ENCODE assay signal across 19 mouse cellular contexts in the genomic region with DNA sequence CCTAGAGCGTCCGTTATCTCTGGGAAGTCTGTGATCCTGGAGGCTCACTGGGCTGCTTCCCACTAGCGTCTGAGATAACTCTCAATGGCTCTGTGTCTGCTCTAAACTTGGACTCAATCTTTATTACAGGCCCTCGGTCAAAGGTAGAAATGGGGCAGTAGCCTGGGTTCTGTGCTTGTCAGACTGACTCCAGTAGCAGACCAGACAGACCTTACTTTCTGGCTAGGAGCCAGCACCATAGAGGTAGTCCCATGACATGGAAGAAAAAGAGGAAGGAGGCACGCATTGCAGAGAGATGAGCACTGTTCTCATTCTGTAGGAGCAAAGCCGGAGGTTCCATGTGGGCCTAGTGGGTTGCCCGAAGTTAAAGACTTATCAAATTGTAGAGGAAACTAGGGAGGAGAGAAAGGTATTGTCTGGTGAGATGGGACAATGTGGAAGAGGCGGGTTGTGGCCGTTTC. TPM values are rescaled to one million over a fixed set of nuclear protein-coding genes. Genes with fewer than 3 reads are reported as not detected.
DNase-seq lines count a peak whose midpoint lies in the region; ATAC-seq lines count a peak whose summit lies in the region.
"Had no signal": no experiment of that assay in that cellular context is flagged by ENCODE, and none has a peak within 500 bp of the region (broad histone marks: within the 10 kb centered on the region; RNA-seq: fewer than 3 reads in every experiment).

No protein-coding gene starts in this region.

- peaks cover 32% of the 10 kb centered on the region; the same call in 1 of the 2 replicates for H3K79me2 ChIP-seq in macrophage (ENCODE audit: inconsistent target)

- H3K4me2 ChIP-seq in heart, embryonic 13.5 days: peak overlapping the region; percentile 68
- H3K4me2 ChIP-seq in limb, embryonic 12.5 days: peak overlapping the region; percentile 67
- peak overlapping the region; percentile 53 for H3K4me2 ChIP-seq in embryonic facial prominence, embryonic 12.5 days (replicated peaks)

- no peak overlapping the region for H3K9ac ChIP-seq in heart, embryonic 13.5 days
- no peak overlapping the region for H3K9ac ChIP-seq in limb, embryonic 12.5 days (replicated peaks)
- H3K9ac ChIP-seq in embryonic facial prominence, embryonic 12.5 days: no peak overlapping the region

- 46% methylated on average over 9 of the region's 9 CpGs for WGBS in heart, embryonic 13.5 days
- 60% methylated on average over 9 of the region's 9 CpGs for WGBS in limb, embryonic 12.5 days
- WGBS in limb, embryonic 10.5 days: 62% methylated on average over 9 of the region's 9 CpGs
- 61% methylated on average over 9 of the region's 9 CpGs for WGBS in embryonic facial prominence, embryonic 12.5 days
- 72% methylated on average over 9 of the region's 9 CpGs for WGBS in macrophage (ENCODE audit: missing documents)

- H3K27me3 ChIP-seq in heart, embryonic 13.5 days (replicated peaks): peaks cover 47% of the 10 kb centered on the region
- H3K27me3 ChIP-seq in limb, embryonic 12.5 days: peaks cover 23% of the 10 kb centered on the region
- H3K27me3 ChIP-seq in limb, embryonic 10.5 days (ENCODE audit: low read depth, poor library complexity, severe bottlenecking): peaks cover 39% of the 10 kb centered on the region
- peaks cover 27% of the 10 kb centered on the region for H3K27me3 ChIP-seq in embryonic facial prominence, embryonic 12.5 days

- H3K4me3 ChIP-seq in heart, embryonic 13.5 days: peak overlapping the region; percentile 38; the same call in 1 of the 2 replicates
- no peak overlapping the region for H3K4me3 ChIP-seq in limb, embryonic 12.5 days (replicated peaks)
- no peak overlapping the region for H3K4me3 ChIP-seq in limb, embryonic 10.5 days
- no peak overlapping the region; the same call in 1 of the 2 replicates for H3K4me3 ChIP-seq in embryonic facial prominence, embryonic 12.5 days
- peak overlapping the region; percentile 22 for H3K4me3 ChIP-seq in macrophage (ENCODE audit: inconsistent target)
- H3K4me3 ChIP-seq: megakaryocyte, embryonic 14.5 days had no signal

- DNase-seq in heart, adult 8-10 months (ENCODE audit: low spot score): no peak
- no peak for DNase-seq in limb, embryonic 10.5 days (ENCODE audit: low spot score)
- no peak for DNase-seq in spleen, postnatal 4 days (ENCODE audit: low spot score in 2 of 2)
- no peak for DNase-seq in cerebellum, postnatal 14 days
- DNase-seq: cerebellum, adult 9-10 months; thymus, postnatal 25 days had no signal

- no peaks in the 10 kb centered on the region for H3K36me3 ChIP-seq in heart, embryonic 13.5 days
- H3K36me3 ChIP-seq in limb, embryonic 12.5 days: no peaks in the 10 kb centered on the region
- no peaks in the 10 kb centered on the region for H3K36me3 ChIP-seq in limb, embryonic 10.5 days
- H3K36me3 ChIP-seq in embryonic facial prominence, embryonic 12.5 days: no peaks in the 10 kb centered on the region
- H3K36me3 ChIP-seq in macrophage (ENCODE audit: inconsistent target): no peaks in the 10 kb centered on the region

- H3K4me1 ChIP-seq in heart, embryonic 13.5 days: peaks cover 17% of the 10 kb centered on the region
- H3K4me1 ChIP-seq in limb, embryonic 12.5 days (replicated peaks): peaks cover 22% of the 10 kb centered on the region
- peaks cover 30% of the 10 kb centered on the region for H3K4me1 ChIP-seq in limb, embryonic 10.5 days
- peaks cover 16% of the 10 kb centered on the region for H3K4me1 ChIP-seq in embryonic facial prominence, embryonic 12.5 days
- H3K4me1 ChIP-seq: megakaryocyte, embryonic 14.5 days had no signal

- H3K9me3 ChIP-seq in heart, embryonic 13.5 days: no peaks in the 10 kb centered on the region
- H3K9me3 ChIP-seq in limb, embryonic 12.5 days: no peaks in the 10 kb centered on the region
- no peaks in the 10 kb centered on the region for H3K9me3 ChIP-seq in limb, embryonic 10.5 days (replicated peaks)
- no peaks in the 10 kb centered on the region for H3K9me3 ChIP-seq in embryonic facial prominence, embryonic 12.5 days

- no peak for ATAC-seq in heart, embryonic 13.5 days (ENCODE audit: extremely low read depth, insufficient number of reproducible peaks, low FRiP score, low TSS enrichment)
- no peak for ATAC-seq in limb, embryonic 12.5 days (ENCODE audit: insufficient number of reproducible peaks, insufficient read depth, low FRiP score, low TSS enrichment, low read depth)
- ATAC-seq in embryonic facial prominence, embryonic 12.5 days (ENCODE audit: insufficient number of reproducible peaks, insufficient read depth, low FRiP score, low TSS enrichment): no peak
- ATAC-seq: activated CD4-positive, CD25-positive, alpha-beta regulatory T cell, adult 4 months; forebrain, embryonic 14.5 days had no signal

- no peak overlapping the region for H3K27ac ChIP-seq in heart, embryonic 13.5 days (replicated peaks)
- H3K27ac ChIP-seq in limb, embryonic 12.5 days: no peak overlapping the region
- H3K27ac ChIP-seq in limb, embryonic 10.5 days: no peak overlapping the region
- H3K27ac ChIP-seq in embryonic facial prominence, embryonic 12.5 days: no peak overlapping the region
- H3K27ac ChIP-seq in macrophage: peak overlapping the region; percentile 39

RNA-seq across cellular contexts. Expression of a gene that starts 0.8 kb away (rescaled TPM):
- polyA plus RNA-seq in heart, embryonic 13.5 days (2015; fragmentation: Nextera tagmentation; extraction: Ambion mirVana): 0.45 and 1.1 TPM in 2 replicates
- total RNA-seq in heart, adult 8-10 months (2022): not detected
- 3.2 and 4.1 TPM in 2 replicates for polyA plus RNA-seq in limb, embryonic 12.5 days (2016; fragmentation: Nextera tagmentation; extraction: Ambion mirVana)
- 5.9 and 6.8 TPM in 2 replicates for polyA plus RNA-seq in limb, embryonic 10.5 days (2016; fragmentation: Nextera tagmentation; extraction: Ambion mirVana)
- 5.3 and 5.8 TPM in 2 replicates for polyA plus RNA-seq in embryonic facial prominence, embryonic 12.5 days (2016; fragmentation: Nextera tagmentation; extraction: Ambion mirVana)
- 10 to 100 TPM; 12.0 to 95.0 (median 30.7) TPM for total RNA-seq in macrophage (2018; cell fraction: chromatin; rRNA removed)
- total RNA-seq in macrophage (2018; cell fraction: cytosol; rRNA removed): 100 to 1,000 TPM in 2 of 26 experiments, 10 to 100 TPM in 24; 10.4 to 108 (median 39.3) TPM
- 100 to 1,000 TPM in 3 of 26 experiments, 10 to 100 TPM in 23; 12.2 to 121 (median 39.6) TPM for total RNA-seq in macrophage (2018; cell fraction: nucleus; rRNA removed)
- 38.3 to 114 TPM (median 88.0 TPM) in 3 replicates for polyA plus RNA-seq in macrophage (2018)
- total RNA-seq: gastrocnemius, adult 8-10 months; heart, postnatal 25 days; left cerebral cortex, adult 18-20 months; liver, adult 2 months had no signal
- polyA plus RNA-seq: C2C12; liver, adult 2 months had no signal

RNA-seq across cellular contexts. Expression of a gene that starts 10.1 kb away (rescaled TPM):
- polyA plus RNA-seq in heart, embryonic 13.5 days (2015; fragmentation: Nextera tagmentation; extraction: Ambion mirVana): not detected in 2 replicates
- total RNA-seq in heart, adult 8-10 months (2022): not detected
- polyA plus RNA-seq in limb, embryonic 12.5 days (2016; fragmentation: Nextera tagmentation; extraction: Ambion mirVana): not detected in 2 replicates
- polyA plus RNA-seq in limb, embryonic 10.5 days (2016; fragmentation: Nextera tagmentation; extraction: Ambion mirVana): not detected in 2 replicates
- 0.14 and 0.17 TPM in 2 replicates for polyA plus RNA-seq in embryonic facial prominence, embryonic 12.5 days (2016; fragmentation: Nextera tagmentation; extraction: Ambion mirVana)
- 1 to 10 TPM in 9 of 26 experiments, under 1 TPM in 16, not detected in 1; 0.22 to 2.2 (median 0.74) TPM for total RNA-seq in macrophage (2018; cell fraction: chromatin; rRNA removed)
- total RNA-seq in macrophage (2018; cell fraction: cytosol; rRNA removed): under 1 TPM; 0.06 to 0.58 (median 0.14) TPM
- total RNA-seq in macrophage (2018; cell fraction: nucleus; rRNA removed): 1 to 10 TPM in 2 of 26 experiments, under 1 TPM in 23, not detected in 1; 0.17 to 1.9 (median 0.45) TPM
- polyA plus RNA-seq in macrophage (2018): 0.07 to 0.27 TPM (median 0.10 TPM) in 3 replicates
- total RNA-seq: gastrocnemius, adult 8-10 months; heart, postnatal 25 days; neutrophil, adult 5-6 weeks had no signal
- polyA plus RNA-seq: activated CD4-positive, CD25-positive, alpha-beta regulatory T cell, adult 4 months had no signal

RNA-seq across cellular contexts. Expression of a gene that starts 31.6 kb away (rescaled TPM):
- polyA plus RNA-seq in heart, embryonic 13.5 days (2015; fragmentation: Nextera tagmentation; extraction: Ambion mirVana): 0.42 and 0.57 TPM in 2 replicates
- total RNA-seq in heart, adult 8-10 months (2022): under 1 TPM in 3 of 4 experiments, not detected in 1; 0.12 to 0.30 (median 0.17) TPM
- 0.60 and 0.70 TPM in 2 replicates for polyA plus RNA-seq in limb, embryonic 12.5 days (2016; fragmentation: Nextera tagmentation; extraction: Ambion mirVana)
- polyA plus RNA-seq in limb, embryonic 10.5 days (2016; fragmentation: Nextera tagmentation; extraction: Ambion mirVana): 0.45 and 0.46 TPM in 2 replicates
- polyA plus RNA-seq in embryonic facial prominence, embryonic 12.5 days (2016; fragmentation: Nextera tagmentation; extraction: Ambion mirVana): 0.27 and 0.88 TPM in 2 replicates
- 1,000 to 10,000 TPM in 5 of 26 experiments, 100 to 1,000 TPM in 21; 274 to 1,392 (median 527) TPM for total RNA-seq in macrophage (2018; cell fraction: chromatin; rRNA removed)
- total RNA-seq in macrophage (2018; cell fraction: cytosol; rRNA removed): 100 to 1,000 TPM in 14 of 26 experiments, 10 to 100 TPM in 12; 64.0 to 184 (median 105) TPM
- total RNA-seq in macrophage (2018; cell fraction: nucleus; rRNA removed): 1,000 to 10,000 TPM in 2 of 26 experiments, 100 to 1,000 TPM in 24; 189 to 1,164 (median 456) TPM
- polyA plus RNA-seq in macrophage (2018): 49.3 to 81.1 TPM (median 53.6 TPM) in 3 replicates
- total RNA-seq: left cerebral cortex, adult 18-20 months had no signal

Comparison
In these comparisons a context has a peak if more than half of its experiments do, and no peak if none do; other contexts are left out.
1. H3K4me3 ChIP-seq: peak in heart, embryonic 13.5 days (single experiment) and macrophage (single experiment); none in limb, embryonic 12.5 days (single experiment), limb, embryonic 10.5 days (single experiment) and embryonic facial prominence, embryonic 12.5 days (single experiment).
2. RNA of a gene that starts 31.6 kb away (polyA plus RNA-seq): 49.3 to 81.1 TPM in macrophage; 0.27 to 0.88 TPM in embryonic facial prominence, embryonic 12.5 days, 0.60 to 0.70 TPM in limb, embryonic 12.5 days, 0.42 to 0.57 TPM in heart, embryonic 13.5 days and 0.45 to 0.46 TPM in limb, embryonic 10.5 days; every median in the first group is over 10 times any median in the second.
3. Peak in every context shown above with its lines, with median percentiles within 50 percentile points of each other: H3K4me2 ChIP-seq.